Mouse (Mus musculus): ENCODE results near the gene Wdcp. TPM values are rescaled to one million over a fixed set of nuclear protein-coding genes. Genes with fewer than 3 reads are reported as not detected.

The Wdcp gene
- polyA plus RNA-seq, 1 experiment from 2014 or later: 16.7 TPM

GRCm38 (mm10) chr12:4840741-4841140 lies 2.4 kb upstream of the Wdcp start:
- Histone ChIP-seq H3K36me3 (no peaks in the 10 kb centered on the region), H3K4me2 (peak overlapping the region; percentile 98), H3K27me3 (no peaks in the 10 kb centered on the region), H3K4me1 (peaks cover 18% of the 10 kb centered on the region), H3K9me3 (no peaks in the 10 kb centered on the region), H3K27ac (no peak overlapping the region), H3K9ac (peak overlapping the region; percentile 59), H3K4me3 (peak overlapping the region; percentile 78)
- 1% methylated on average over 11 of the region's 11 CpGs for WGBS
- ATAC-seq (ENCODE audit: borderline replicate concordance, extremely low read depth, low FRiP score, low TSS enrichment): no peak

DNA sequence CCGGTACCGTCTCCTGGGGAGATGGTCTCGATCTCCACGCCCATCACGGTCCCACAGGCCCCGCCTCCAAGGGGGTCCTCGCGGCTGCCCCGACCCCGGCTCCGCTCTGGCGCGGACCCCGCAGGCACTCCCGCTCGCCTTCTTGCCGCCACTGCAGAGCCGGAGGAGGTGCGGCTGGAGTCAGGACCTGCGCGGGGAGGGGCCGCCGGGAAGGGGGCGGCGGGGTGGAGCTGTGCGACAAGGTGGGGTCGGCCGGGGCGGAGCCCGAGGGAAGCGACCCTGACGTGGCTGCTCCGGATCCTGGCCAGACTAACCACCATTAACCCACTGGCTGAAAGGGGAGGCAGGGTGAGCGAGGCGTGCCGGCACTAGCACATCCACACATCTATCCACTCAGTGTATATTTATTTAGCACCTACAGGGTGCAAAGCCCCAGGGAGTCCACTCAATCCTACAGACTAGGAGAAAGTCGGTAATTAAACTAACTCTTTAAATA lies 1.7 kb upstream of the Wdcp start, which contains the start of gene Fkbp1b:
Fkbp1b (minus strand) TSS at position 200 of the 496 bp plus-strand sequence.
- peak within 1 kb of the TSS; percentile 59 for H3K9ac ChIP-seq
- 0 out of 2 replicates have a peak within 1 kb of the TSS, but pooled peaks have one; percentile 8 for H3K27ac ChIP-seq
- ATAC-seq (ENCODE audit: borderline replicate concordance, extremely low read depth, low FRiP score, low TSS enrichment): peak; percentile 68
- peaks cover 18% of the 10 kb centered on the region for H3K4me1 ChIP-seq
- H3K4me3 ChIP-seq: peak within 1 kb of the TSS; percentile 78
- WGBS: 0% methylated on average over 36 of the region's 37 CpGs
- H3K36me3 ChIP-seq: no peaks in the 10 kb centered on the region
- H3K4me2 ChIP-seq: peak within 1 kb of the TSS; percentile 98
- H3K27me3 ChIP-seq: no peaks in the 10 kb centered on the region
- H3K9me3 ChIP-seq: no peaks in the 10 kb centered on the region

- no peak overlapping the region for H3K27ac ChIP-seq
- no peak overlapping the region for H3K4me3 ChIP-seq
- H3K4me2 ChIP-seq: peak overlapping the region; percentile 98
- no peaks in the 10 kb centered on the region for H3K36me3 ChIP-seq
- peaks cover 18% of the 10 kb centered on the region for H3K4me1 ChIP-seq
- no peak for ATAC-seq (ENCODE audit: borderline replicate concordance, extremely low read depth, low FRiP score, low TSS enrichment)
- no peak overlapping the region for H3K9ac ChIP-seq
- H3K9me3 ChIP-seq: no peaks in the 10 kb centered on the region
- 82% methylated on average over 8 of the region's 8 CpGs for WGBS
- H3K27me3 ChIP-seq: no peaks in the 10 kb centered on the region
Measured at GRCm38 (mm10) chr12:4842456-4842855, 647 bp upstream of the Wdcp start.

- 0 out of 2 replicates have a peak, but pooled peaks cover under 1% of the 10 kb centered on the region for H3K36me3 ChIP-seq
- H3K9ac ChIP-seq: peak overlapping the region; percentile 51
- H3K9me3 ChIP-seq: no peaks in the 10 kb centered on the region
- H3K4me3 ChIP-seq: peak overlapping the region; percentile 70
- peak; percentile 64; the same call in 1 of the 2 replicates for ATAC-seq (ENCODE audit: borderline replicate concordance, extremely low read depth, low FRiP score, low TSS enrichment)
- H3K4me1 ChIP-seq: peaks cover 18% of the 10 kb centered on the region
- under 1% methylated on average over 12 of the region's 12 CpGs for WGBS
- no peaks in the 10 kb centered on the region for H3K27me3 ChIP-seq
- peak overlapping the region; percentile 66 for H3K4me2 ChIP-seq
- H3K27ac ChIP-seq: peak overlapping the region; percentile 58
Measured at GRCm38 (mm10) chr12:4843741-4844140, 638 bp downstream of the Wdcp start.

GRCm38 (mm10) chr12:4856160-4856559 lies 13.1 kb downstream of the Wdcp start:
- no peaks in the 10 kb centered on the region for H3K27me3 ChIP-seq
- H3K4me2 ChIP-seq: no peak overlapping the region
- no peaks in the 10 kb centered on the region for H3K9me3 ChIP-seq
- H3K4me1 ChIP-seq: no peaks in the 10 kb centered on the region
- H3K9ac ChIP-seq: no peak overlapping the region
- no peak for ATAC-seq (ENCODE audit: borderline replicate concordance, extremely low read depth, low FRiP score, low TSS enrichment)
- 98% methylated on average over 5 of the region's 5 CpGs for WGBS
- H3K4me3 ChIP-seq: no peak overlapping the region
- H3K27ac ChIP-seq: no peak overlapping the region
- peaks cover 24% of the 10 kb centered on the region for H3K36me3 ChIP-seq

DNA sequence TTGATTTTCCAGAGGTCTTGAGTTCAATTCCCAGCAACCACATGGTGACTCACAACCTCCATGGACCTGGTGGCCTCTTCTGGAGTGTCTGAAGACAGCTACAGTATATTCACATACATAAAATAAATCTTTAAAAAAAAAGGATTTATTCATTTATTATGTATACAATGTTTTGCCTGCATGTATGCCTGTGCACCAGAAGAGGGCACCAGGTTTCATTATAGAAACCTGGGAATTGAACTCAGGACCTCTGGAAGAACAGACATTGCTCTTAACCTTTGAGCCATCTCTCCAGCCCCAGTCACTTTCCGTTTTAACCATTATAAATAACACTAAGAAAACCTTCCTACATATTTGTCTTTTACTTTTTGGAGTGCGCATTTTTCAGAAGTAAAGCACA lies 13.7 kb downstream of the Wdcp start:
- H3K4me2 ChIP-seq: no peak overlapping the region
- no peak overlapping the region for H3K27ac ChIP-seq
- H3K9me3 ChIP-seq: no peaks in the 10 kb centered on the region
- H3K36me3 ChIP-seq: peaks cover 19% of the 10 kb centered on the region
- H3K4me3 ChIP-seq: no peak overlapping the region
- no peaks in the 10 kb centered on the region for H3K4me1 ChIP-seq
- no peak for ATAC-seq (ENCODE audit: borderline replicate concordance, extremely low read depth, low FRiP score, low TSS enrichment)
- WGBS: 95% methylated on average over 2 of the region's 2 CpGs
- H3K9ac ChIP-seq: no peak overlapping the region
- no peaks in the 10 kb centered on the region for H3K27me3 ChIP-seq

- no peaks in the 10 kb centered on the region for H3K27me3 ChIP-seq
- H3K9ac ChIP-seq: no peak overlapping the region
- ATAC-seq (ENCODE audit: borderline replicate concordance, extremely low read depth, low FRiP score, low TSS enrichment): no peak
- no peak overlapping the region for H3K4me2 ChIP-seq
- H3K4me3 ChIP-seq: no peak overlapping the region
- H3K4me1 ChIP-seq: peaks cover 15% of the 10 kb centered on the region
- 0 out of 2 replicates have a peak overlapping the region, but pooled peaks have one; percentile 6 for H3K27ac ChIP-seq
- H3K9me3 ChIP-seq: no peaks in the 10 kb centered on the region
- peaks cover 12% of the 10 kb centered on the region for H3K36me3 ChIP-seq
- WGBS: 37% methylated on average over 11 of the region's 11 CpGs
Measured at GRCm38 (mm10) chr12:4859241-4859914, 16.3 kb downstream of the Wdcp start.

DNA sequence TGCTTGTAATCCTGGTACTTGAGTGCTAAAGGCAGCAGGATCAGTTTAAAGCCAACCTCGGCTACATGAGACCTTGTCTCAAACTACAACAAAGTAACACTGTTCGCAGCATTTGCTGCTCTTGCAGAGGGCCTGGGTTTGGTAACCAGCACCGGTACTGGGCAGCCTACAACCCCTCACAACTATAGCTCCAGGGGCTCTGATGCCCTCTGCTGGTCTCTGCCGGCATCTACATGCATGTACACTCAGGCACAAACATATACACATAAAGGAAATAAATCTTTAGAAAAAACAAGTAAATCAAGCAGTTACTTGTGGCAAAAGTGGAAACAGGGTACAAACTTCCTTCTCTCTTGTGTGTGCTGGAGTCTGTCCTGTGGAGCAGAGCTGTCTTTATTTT lies 19.6 kb downstream of the Wdcp start:
- whole genome bisulfite sequencing: 84% methylated on average over 4 of the region's 4 CpGs
- no peak for ATAC-seq (ENCODE audit: borderline replicate concordance, extremely low read depth, low FRiP score, low TSS enrichment)

GRCm38 (mm10) chr12:4863654-4864337 lies 20.7 kb downstream of the Wdcp start:
- no peaks in the 10 kb centered on the region for H3K36me3 ChIP-seq
- H3K9ac ChIP-seq: no peak overlapping the region
- no peak overlapping the region for H3K4me3 ChIP-seq
- ATAC-seq (ENCODE audit: borderline replicate concordance, extremely low read depth, low FRiP score, low TSS enrichment): peak; percentile 71; the same call in 1 of the 2 replicates
- peak overlapping the region; percentile 71 for H3K27ac ChIP-seq
- H3K27me3 ChIP-seq: no peaks in the 10 kb centered on the region
- peaks cover 18% of the 10 kb centered on the region for H3K4me1 ChIP-seq
- H3K9me3 ChIP-seq: no peaks in the 10 kb centered on the region
- 30% methylated on average over 4 of the region's 4 CpGs for WGBS
- no peak overlapping the region for H3K4me2 ChIP-seq

More for the DNA sequence above, 19.6 kb downstream of the Wdcp start:
- H3K9me3 ChIP-seq: no peaks in the 10 kb centered on the region
- H3K36me3 ChIP-seq: no peaks in the 10 kb centered on the region
- H3K9ac ChIP-seq: no peak overlapping the region
- no peak overlapping the region for H3K4me2 ChIP-seq
- H3K27ac ChIP-seq: peak overlapping the region; percentile 26; the same call in 1 of the 2 replicates
- no peaks in the 10 kb centered on the region for H3K27me3 ChIP-seq
- H3K4me3 ChIP-seq: no peak overlapping the region
- peaks cover 18% of the 10 kb centered on the region for H3K4me1 ChIP-seq

GRCm38 (mm10) chr12:4864338-4864690 lies 21.2 kb downstream of the Wdcp start:
- Histone ChIP-seq H3K4me3 (no peak overlapping the region), H3K9ac (no peak overlapping the region), H3K4me1 (peaks cover 18% of the 10 kb centered on the region), H3K27ac (peak overlapping the region; percentile 71; the same call in 1 of the 2 replicates), H3K27me3 (no peaks in the 10 kb centered on the region), H3K36me3 (no peaks in the 10 kb centered on the region), H3K9me3 (no peaks in the 10 kb centered on the region), H3K4me2 (no peak overlapping the region)
- 59% methylated on average over 4 of the region's 4 CpGs for WGBS
- ATAC-seq (ENCODE audit: borderline replicate concordance, extremely low read depth, low FRiP score, low TSS enrichment): no peak; the same call in 1 of the 2 replicates

GRCm38 (mm10) chr12:4868924-4869323 lies 25.8 kb downstream of the Wdcp start:
- WGBS: 79% methylated on average over 8 of the region's 8 CpGs
- H3K36me3 ChIP-seq: no peaks in the 10 kb centered on the region

GRCm38 (mm10) chr12:4871260-4871659 lies 28.2 kb downstream of the Wdcp start:
- Histone ChIP-seq H3K9me3 (no peaks in the 10 kb centered on the region), H3K27ac (no peak overlapping the region), H3K4me3 (no peak overlapping the region), H3K4me2 (no peak overlapping the region), H3K27me3 (no peaks in the 10 kb centered on the region), H3K36me3 (no peaks in the 10 kb centered on the region), H3K9ac (no peak overlapping the region), H3K4me1 (peaks cover 23% of the 10 kb centered on the region)
- no peak for ATAC-seq (ENCODE audit: borderline replicate concordance, extremely low read depth, low FRiP score, low TSS enrichment)
- WGBS: 89% methylated on average over 5 of the region's 5 CpGs

More at GRCm38 (mm10) chr12:4868924-4869323, 25.8 kb downstream of the Wdcp start:
- no peak overlapping the region for H3K4me2 ChIP-seq
- ATAC-seq (ENCODE audit: borderline replicate concordance, extremely low read depth, low FRiP score, low TSS enrichment): no peak
- no peak overlapping the region for H3K27ac ChIP-seq
- peaks cover 17% of the 10 kb centered on the region for H3K4me1 ChIP-seq
- H3K9ac ChIP-seq: no peak overlapping the region
- H3K4me3 ChIP-seq: no peak overlapping the region
- no peaks in the 10 kb centered on the region for H3K27me3 ChIP-seq
- H3K9me3 ChIP-seq: no peaks in the 10 kb centered on the region
